Mouse (Mus musculus) layer of hippocampus, postnatal 14 days (tissue): ENCODE results near the gene C2cd6. TPM values are rescaled to one million over a fixed set of nuclear protein-coding genes. Genes with fewer than 3 reads are reported as not detected.

Experiments
- DNase-seq, 2 experiments: peaks; one replicate each; pipeline ENCODE4 v3.0.0; 2021 to 2022; ENCODE audit warnings: low spot score in 2 of 2, mixed read lengths in 1 of 2
- long read RNA-seq, 2 experiments: library from polyadenylated mRNA; stranded (forward); transcript quantifications; one replicate each; pipeline ENCODE4 v2.0.0; 2021
- total RNA-seq, 2 experiments: library from RNA; stranded (reverse); gene quantifications; 2 replicates each; pipeline ENCODE4 v1.2.3; 2021

Gene C2cd6
- not detected for total RNA-seq
- long read RNA-seq, experiment 1 = 0 reads
- long read RNA-seq, experiment 2 = 0 reads

DNA sequence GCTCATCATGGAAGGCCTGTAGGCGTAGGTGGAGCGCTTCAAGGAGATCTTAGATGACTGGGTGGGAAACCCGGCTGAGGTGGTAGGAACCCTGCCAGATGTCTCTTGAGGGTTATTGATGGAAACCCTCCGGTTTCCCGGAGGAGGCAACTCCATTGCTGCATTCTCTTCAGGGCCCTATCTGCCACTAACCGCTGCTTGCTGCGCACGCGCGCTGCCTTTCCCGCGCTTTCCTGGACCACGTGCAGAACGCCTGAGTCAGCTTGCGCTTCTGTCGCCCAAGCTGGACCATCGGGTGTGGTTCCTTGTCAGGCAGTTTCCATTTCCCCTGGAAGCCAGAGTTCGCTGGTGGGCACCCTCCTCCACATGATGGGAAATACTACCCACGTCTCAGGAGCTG, at the start of gene C2cd6:
TSS of gene C2cd6 (minus strand) at position 196 of the 400 bp plus-strand sequence.
- no peak for DNase-seq

DNA sequence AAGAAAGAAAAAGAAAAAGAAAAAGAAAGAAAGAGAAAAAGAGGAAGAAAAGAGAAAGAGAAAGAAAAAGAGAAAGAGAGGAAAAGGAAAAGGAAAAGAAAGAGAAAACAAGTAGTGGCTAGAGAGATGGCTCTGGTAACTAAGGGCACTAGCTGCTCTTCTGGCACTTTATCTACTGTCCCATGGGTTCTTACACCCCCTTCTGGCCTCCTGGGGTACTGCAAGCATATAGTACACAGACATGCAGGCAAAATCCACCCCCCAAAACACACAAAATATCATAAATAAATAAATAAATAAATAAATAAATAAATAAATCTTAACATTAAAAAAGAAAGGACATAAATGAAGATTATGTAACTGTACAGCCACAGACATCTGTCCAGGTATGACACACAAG, 48.1 kb upstream of the C2cd6 start:
- DNase-seq = peak in 1 of 2 experiments; percentile 42

DNA sequence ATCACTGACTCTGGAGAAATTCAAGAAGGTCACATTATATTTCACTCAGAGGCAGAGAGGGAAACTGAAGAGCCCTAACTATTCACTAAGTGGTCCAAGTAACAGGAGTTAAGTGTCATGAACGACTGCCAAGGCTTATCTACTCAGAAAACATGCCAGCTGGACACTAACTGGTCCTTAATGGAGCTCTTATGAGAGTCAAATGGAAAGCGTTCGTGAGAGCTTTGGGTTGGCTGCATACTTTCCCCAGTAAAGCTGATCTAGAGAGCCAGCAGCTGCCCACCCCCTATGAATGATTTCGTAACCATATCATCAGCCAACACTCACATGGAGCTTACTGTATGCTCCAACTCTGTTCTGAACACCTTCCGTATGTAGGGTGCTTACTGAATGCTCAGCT, 39.7 kb upstream of the C2cd6 start:
- no peak for DNase-seq

DNA sequence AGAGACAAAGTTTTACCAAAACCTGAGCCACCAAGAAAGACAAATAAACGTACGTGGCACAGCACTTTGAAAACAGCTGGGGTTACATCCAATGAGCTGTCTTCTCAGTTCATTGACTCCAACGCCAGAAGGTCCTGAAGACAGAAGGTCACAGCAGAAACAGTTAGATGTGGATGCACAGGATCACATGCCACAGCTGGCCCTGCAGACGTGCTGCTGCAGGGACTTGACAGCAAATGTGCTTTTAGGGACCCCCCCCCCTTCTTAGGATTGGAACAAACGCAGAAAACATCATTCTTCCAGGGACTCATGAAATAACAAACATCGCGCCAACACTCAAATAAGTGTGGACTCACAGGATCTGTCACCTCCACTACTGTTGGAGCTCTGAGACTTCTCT, 34.2 kb upstream of the C2cd6 start:
- no peak for DNase-seq

DNA sequence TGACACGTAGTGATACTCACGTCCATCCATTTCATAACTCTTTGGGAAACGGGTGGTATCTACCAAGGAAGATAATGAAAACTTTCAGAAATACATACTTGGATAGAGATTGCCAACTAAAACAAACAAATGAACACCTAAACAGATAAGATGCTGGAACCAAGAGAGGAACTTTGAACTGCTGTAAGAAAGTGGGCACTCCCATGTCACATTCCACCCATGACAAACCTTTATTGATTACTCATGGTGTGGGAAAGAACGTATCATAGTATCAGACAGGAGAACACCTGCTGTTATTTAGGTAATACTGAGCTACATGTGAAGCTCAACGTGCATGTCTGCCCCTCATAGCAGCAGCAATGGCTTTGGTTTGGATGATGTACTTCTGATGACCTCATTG, 30.9 kb upstream of the C2cd6 start:
- no peak for DNase-seq

DNA sequence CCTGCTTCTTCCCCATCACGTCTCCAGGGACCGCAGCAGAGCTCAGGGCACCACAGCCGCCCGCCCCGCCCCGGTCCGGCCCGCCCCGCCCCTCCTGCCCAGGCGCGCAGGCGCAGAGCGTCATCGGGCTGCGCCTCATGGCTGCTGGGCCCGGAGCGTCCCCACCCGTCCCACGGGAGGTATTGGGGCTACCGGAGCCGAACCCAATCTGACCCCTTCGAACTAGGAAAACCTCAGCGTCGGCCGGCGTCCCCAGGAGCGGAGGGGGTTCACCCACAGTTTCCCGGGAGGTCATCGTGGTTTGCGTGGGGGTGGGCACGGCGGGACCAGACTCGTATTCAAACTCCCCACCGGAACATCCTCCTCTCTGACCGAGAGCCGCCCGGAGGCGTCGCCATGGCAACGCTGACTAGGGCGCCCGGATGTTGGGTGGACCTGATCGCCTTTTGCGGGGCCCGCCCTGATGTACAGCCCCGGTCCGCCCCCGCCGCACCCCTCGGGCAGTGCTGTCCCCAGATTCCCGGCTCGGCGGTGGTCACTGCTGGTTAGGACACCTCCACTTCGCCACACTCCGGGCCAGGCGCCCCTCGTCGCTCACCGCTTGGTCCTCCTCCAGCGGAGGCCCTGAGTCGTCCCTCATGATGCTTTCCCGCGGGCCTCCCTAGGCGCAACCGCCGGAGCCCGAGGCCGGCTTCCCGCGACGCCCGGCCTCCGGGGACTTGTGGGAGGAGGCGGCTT, 25.2 kb upstream of the C2cd6 start, which contains the start of gene Tmem237:
TSS of gene Tmem237 (minus strand) at position 689 of the 738 bp plus-strand sequence.
- DNase-seq = peak; percentile 92 to 94

DNA sequence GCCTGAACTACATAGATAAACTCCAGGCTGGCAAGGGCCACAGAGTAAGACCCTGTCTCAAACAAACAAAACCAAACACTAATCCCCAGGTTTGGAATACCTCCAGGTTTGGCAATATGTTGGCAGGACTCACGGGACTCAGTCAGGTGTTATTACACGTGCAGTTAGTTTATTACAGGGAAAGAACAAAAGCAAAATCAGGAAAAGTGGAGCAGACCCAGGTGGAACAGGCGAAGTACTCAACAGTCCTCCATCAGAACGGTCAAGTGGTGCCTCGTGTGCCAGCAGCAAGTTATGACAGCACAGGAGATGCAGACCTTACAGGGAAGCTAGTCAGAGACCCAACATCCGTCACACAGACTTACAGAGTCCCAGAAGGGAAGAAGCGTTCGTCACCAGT, 15.8 kb upstream of the C2cd6 start:
- DNase-seq = no peak

DNA sequence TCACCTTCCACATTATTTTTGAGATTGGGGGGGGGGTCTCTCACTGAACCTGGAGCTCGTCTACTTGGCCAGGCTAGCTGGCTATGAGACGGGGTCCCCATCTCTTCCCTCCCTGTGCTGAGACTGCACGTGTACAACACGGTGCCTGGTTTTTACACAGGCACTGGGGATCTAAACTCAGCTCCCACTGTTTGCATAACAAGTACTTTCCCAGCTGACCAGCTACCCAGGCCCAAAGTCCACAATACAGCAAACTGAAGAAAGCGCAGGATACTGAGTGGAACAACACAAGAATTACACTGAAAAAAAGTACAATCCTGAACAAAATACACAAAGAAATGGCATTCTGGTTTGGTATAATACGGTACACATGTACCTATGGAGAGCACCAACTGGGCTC, 7.4 kb upstream of the C2cd6 start:
- DNase-seq = no peak

DNA sequence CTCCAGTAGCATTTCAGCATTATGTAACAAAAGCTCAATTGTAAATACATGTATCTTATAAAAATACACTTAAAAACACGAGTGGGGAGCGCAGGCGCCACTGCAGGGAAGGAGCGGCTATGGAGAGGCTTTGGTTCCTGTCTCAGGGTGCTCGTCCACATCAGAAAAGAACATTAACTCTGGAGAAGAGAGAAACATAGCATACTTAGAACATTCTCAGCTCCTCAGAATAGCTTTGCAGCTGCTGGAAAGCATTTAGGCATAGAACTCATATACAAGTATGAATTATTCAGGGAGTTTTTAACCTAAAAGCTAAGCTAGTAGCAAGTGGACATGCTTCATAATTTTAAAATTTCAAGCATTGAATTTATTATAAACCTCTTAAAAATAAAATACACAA, 6.3 kb upstream of the C2cd6 start:
- DNase-seq = no peak

DNA sequence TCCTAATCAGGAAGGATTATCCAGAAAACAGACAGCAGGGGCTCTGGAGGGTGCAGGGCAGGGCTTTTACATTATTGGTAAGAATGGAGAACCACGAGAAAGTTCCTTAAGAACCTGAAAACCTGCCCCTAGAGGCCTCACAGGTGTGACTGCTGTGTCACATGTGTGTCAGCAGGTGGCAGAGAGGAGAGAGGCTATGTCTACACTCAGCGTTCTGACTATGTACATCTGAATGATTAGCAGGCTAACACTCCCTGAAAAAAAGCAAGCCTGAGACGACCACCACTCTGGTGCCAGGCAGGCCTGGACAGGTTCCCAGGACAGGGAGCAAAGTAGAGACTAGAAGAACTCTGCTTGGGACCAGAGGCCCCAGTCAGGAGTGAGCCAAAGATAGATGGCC, 23.8 kb downstream of the C2cd6 start:
- no peak for DNase-seq

DNA sequence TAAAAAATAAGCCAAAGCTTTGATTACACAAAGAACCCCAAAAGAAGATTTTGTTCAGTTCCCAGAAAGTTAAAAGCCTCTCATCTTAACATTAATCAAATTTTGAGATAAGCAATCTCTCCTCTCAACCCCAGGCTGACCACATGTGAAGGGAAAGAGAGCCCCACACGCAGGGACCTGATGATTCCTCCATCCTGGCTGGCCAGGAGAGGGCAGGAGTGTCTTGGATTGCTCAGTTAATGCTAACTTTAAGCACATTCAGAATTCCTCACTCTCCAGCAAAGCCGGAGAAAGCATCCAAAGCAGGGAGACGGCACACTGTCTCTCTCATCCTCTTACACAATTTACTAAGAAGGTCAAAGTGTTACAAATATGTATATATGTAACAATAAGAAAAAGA, 26.7 kb downstream of the C2cd6 start:
- DNase-seq = peak; percentile 3 to 7

DNA sequence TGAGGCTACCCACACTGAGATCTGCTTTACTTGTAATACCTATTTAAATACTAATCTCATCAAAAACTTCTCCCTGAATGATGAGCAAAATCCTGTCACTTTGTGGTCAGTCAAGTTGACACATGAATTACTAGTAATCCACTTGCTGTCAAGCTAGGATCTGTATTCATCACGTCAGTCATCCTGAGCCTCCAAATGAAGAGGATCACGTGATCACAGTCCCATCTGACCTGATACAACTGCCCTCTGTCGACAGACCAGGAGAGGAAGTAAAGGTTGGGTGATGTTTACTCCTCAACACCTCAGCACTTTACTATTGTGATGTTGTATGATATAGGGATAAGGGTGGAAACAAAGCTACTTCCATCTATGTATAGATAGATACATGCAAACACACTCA, 31.0 kb downstream of the C2cd6 start:
- no peak for DNase-seq

DNA sequence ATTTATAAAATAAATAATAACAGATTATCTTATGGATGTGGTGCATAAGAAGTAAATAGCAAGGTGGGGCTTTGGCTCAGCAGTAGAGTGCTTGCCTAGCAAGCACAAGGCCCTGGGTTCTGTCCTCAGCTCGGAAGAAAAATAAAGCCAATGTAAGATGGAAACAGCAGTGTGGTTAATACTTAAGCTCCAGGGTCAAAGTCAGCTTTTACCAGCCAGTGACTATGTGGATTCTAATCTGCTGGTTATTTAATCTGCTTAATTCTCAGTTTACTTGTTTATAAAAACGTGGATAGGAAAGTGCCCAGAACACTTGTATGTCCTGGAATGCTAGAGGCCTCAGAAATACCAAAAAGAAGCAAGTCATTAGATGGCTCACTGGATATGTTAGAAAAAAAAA, 37.7 kb downstream of the C2cd6 start:
- DNase-seq = no peak

DNA sequence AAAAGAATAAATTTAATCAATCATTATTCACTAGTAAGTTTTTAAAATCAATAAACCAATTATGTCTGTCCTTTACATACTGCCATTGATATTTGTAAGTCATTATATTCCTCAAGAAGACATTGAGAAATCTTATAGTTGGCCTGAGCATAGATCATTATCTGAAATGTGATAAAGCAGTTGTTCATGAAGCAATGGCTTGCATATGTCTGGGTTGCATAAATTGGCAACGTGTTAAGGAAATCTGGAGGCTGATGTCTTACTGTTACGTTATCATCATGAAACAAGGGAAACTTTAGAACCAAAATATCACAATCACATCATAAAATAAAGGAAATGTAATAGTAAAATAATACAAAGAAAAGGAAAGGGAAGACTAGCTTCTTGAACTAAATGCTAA, 43.4 kb downstream of the C2cd6 start:
- no peak for DNase-seq

DNA sequence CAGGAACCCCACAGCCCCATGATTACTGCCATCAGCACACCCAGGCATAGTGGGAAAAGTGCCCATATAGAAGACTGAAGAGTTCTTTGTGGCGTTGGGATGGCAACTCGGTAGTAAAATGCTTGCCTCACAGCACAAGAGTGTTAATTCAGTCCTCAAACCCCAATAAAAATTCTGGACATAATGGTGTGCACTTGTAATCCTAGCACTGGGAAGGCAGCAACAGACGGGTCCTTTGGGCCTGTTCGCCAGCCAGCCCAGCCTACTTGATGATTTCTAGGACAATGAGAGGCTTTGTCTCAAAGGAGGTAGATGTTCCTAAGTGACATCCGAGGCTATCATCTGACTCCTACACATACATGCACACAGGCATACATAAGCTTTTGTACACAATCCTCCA, 57.0 kb downstream of the C2cd6 start:
- peak in 1 of 2 experiments; percentile 4 for DNase-seq

DNA sequence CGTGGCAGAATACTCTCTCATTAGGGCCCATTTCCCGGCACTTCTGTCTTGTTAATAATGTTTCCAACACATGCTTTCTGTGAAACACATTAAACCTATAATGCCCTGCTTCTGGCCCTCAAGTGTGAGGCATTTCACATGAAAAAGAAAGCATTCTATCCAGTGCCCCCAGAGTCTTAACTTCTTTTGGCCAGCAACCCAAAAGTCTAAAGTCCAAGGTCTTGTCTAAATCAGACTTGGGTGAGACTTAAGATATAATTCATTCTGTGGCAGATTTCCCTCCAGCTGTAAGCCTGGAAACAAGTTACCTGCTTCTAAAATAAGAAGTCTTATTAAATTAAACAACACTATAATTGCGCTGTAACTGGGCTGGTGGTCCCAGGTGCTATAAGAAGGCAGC, 73.1 kb downstream of the C2cd6 start:
- DNase-seq = no peak

DNA sequence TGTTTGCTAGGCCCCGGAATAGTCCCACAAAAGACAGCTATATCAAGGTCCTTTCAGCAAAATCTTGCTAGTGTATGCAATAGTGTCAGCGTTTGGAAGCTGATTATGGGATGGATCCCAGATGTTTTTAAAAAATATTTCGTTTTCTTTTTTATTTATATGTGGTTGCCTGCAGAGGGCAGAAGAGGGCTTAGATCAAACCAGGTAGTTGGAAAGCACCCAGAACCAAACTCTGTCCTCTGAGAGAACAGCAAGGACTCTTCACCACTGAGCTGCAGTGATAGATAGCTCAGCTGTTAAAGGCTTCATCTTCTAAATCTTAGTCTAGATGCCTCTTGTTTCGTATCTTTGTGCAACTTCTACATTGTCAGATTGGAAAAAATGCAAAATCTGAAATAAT, 85.5 kb downstream of the C2cd6 start:
- peak in 1 of 2 experiments; percentile 26 for DNase-seq

Other genes with a start within 250 kb of the C2cd6 start
- gene Trak2, start 121.5 kb downstream of the C2cd6 start, total RNA-seq = 100 to 1,000 TPM; 201 to 209 TPM
- gene Stradb, start 121.4 kb downstream of the C2cd6 start, total RNA-seq = 10 to 100 TPM; 49.3 to 60.8 TPM
- gene Tmem237, start 25.5 kb upstream of the C2cd6 start, total RNA-seq = 10 to 100 TPM; 28.3 to 29.5 TPM
- 1 to 10 TPM; 1.1 to 1.4 TPM for gene Mpp4, start 68.5 kb upstream of the C2cd6 start, total RNA-seq
- gene Als2, start 142.3 kb upstream of the C2cd6 start, total RNA-seq = 10 to 100 TPM; 48.9 to 50.4 TPM
- gene Cdk15, start 162.0 kb upstream of the C2cd6 start, total RNA-seq = 1 to 10 TPM in 1 of 2 experiments, under 1 TPM in 1; 0.65 to 1.0 TPM